Comparison of ENCODE assay signal across 24 mouse cellular contexts in genomic region chr3:41387469-41388212, GRCm38 (mm10).
"Had no signal": no experiment of that assay in that cellular context is flagged by ENCODE, and none has a peak within 500 bp of the region (broad histone marks: within the 10 kb centered on the region; RNA-seq: fewer than 3 reads in every experiment).

No protein-coding gene starts in this region.

- H3K9me3 ChIP-seq: forebrain, embryonic 15.5 days; hindbrain, embryonic 10.5 days; intestine, embryonic 15.5 days; limb, embryonic 10.5 days had no signal

- DNase-seq: forebrain, postnatal 0 days; gastrocnemius, postnatal 14 days; gastrocnemius, postnatal 36 days; heart, adult 11 months; heart, adult 2 months; heart, postnatal 10 days; heart, postnatal 4 days; kidney, adult 18-20 months; kidney, adult 8-10 months; kidney, postnatal 10 days; kidney, postnatal 25 days; kidney, postnatal 4 days; liver had no signal

- H3K27me3 ChIP-seq: forebrain, embryonic 15.5 days; intestine, embryonic 15.5 days; limb, embryonic 12.5 days had no signal

- H3K9ac ChIP-seq: forebrain, embryonic 15.5 days; forebrain, postnatal 0 days; intestine, embryonic 15.5 days; limb, embryonic 12.5 days had no signal

- H3K4me2 ChIP-seq: forebrain, embryonic 15.5 days; heart, embryonic 11.5 days; intestine, embryonic 15.5 days; limb, embryonic 12.5 days; liver, embryonic 11.5 days had no signal

- ATAC-seq: forebrain, embryonic 15.5 days; forebrain, postnatal 0 days; inflammation-experienced regulatory T-cells, adult 6 months; intestine, embryonic 15.5 days; intestine, postnatal 0 days had no signal

- H3K27ac ChIP-seq: forebrain, embryonic 15.5 days; heart, adult 2 months; hindbrain, embryonic 10.5 days; intestine, embryonic 15.5 days; layer of hippocampus, adult 2 months; left cerebral cortex, adult 2 months; limb, embryonic 10.5 days; limb, embryonic 12.5 days had no signal

- H3K4me3 ChIP-seq: forebrain, embryonic 15.5 days; heart, adult 2 months; hindbrain, embryonic 10.5 days; intestine, embryonic 15.5 days; layer of hippocampus, adult 2 months; left cerebral cortex, adult 2 months; limb, embryonic 10.5 days; limb, embryonic 12.5 days had no signal

- H3K4me1 ChIP-seq: forebrain, embryonic 15.5 days; hindbrain, embryonic 10.5 days had no signal

- H3K36me3 ChIP-seq: forebrain, embryonic 15.5 days; hindbrain, embryonic 10.5 days; intestine, embryonic 15.5 days; limb, embryonic 10.5 days; limb, embryonic 12.5 days had no signal
